Mouse (Mus musculus) MEL (cell line): ENCODE data around the gene Iqca. TPM values are rescaled to one million over a fixed set of nuclear protein-coding genes. Genes with fewer than 3 reads are reported as not detected.

Experiments used
- DNase-seq: peaks from one replicate; pipeline ENCODE4 v3.0.0; 2011; ENCODE audit warnings: low read depth, low spot score
- H3K27ac ChIP-seq: 2 replicates; pipeline ENCODE4 v1.5.1; 2012; ENCODE audit warnings: low read depth, mild to moderate bottlenecking, control low read depth, low read length, moderate library complexity; ENCODE audit not compliant: control insufficient read depth
- H3K27me3 ChIP-seq, 2 experiments: fragments of 150-350 bp in 1 of 2; sonication (generic) in 1 of 2; 2 replicates each; pipeline ENCODE4 v1.6.1; 2012; ENCODE audit warnings: low read length in 2 of 2, mild to moderate bottlenecking in 2 of 2, improper control_type of control experiment in 1 of 2, moderate library complexity in 1 of 2; ENCODE audit not compliant: insufficient read depth in 2 of 2, control insufficient read depth in 1 of 2
- H3K36me3 ChIP-seq, 2 experiments: 2 replicates each; pipeline ENCODE4 v1.6.1; 2012 to 2014; ENCODE audit warnings: low read length in 2 of 2, improper control_type of control experiment in 1 of 2, inconsistent platforms in 1 of 2, mild to moderate bottlenecking in 1 of 2; ENCODE audit not compliant: insufficient read depth in 2 of 2, control insufficient read depth in 1 of 2
- H3K4me1 ChIP-seq, 2 experiments: fragments of 150-350 bp in 1 of 2; sonication (generic) in 1 of 2; 2 replicates each; pipeline ENCODE4 v1.6.1; 2012; ENCODE audit warnings: low read length in 2 of 2, improper control_type of control experiment in 1 of 2, mild to moderate bottlenecking in 1 of 2; ENCODE audit not compliant: insufficient read depth in 2 of 2, control insufficient read depth in 1 of 2
- H3K4me3 ChIP-seq, 2 experiments: fragments of 150-350 bp in 1 of 2; sonication (generic) in 1 of 2; 2 replicates each; pipeline ENCODE4 v1.5.1; 2012; ENCODE audit warnings: low read depth in 2 of 2, low read length in 2 of 2, mild to moderate bottlenecking in 2 of 2, moderate library complexity in 2 of 2, control low read depth in 1 of 2, improper control_type of control experiment in 1 of 2; ENCODE audit not compliant: control insufficient read depth in 1 of 2, insufficient read depth in 1 of 2
- H3K79me2 ChIP-seq: 2 replicates; pipeline ENCODE4 v1.6.1; 2012; ENCODE audit warnings: mild to moderate bottlenecking, low read length, moderate library complexity; ENCODE audit not compliant: control insufficient read depth, poor library complexity, insufficient read depth
- H3K9ac ChIP-seq: 2 replicates; pipeline ENCODE4 v1.6.1; 2012; ENCODE audit warnings: low read depth, mild to moderate bottlenecking, control low read depth, low read length, moderate library complexity; ENCODE audit not compliant: control insufficient read depth, poor library complexity, severe bottlenecking
- H3K9me3 ChIP-seq: fragments of 150-350 bp; sonication (generic); replicated peaks from 2 replicates; pipeline ENCODE4 v1.6.1; 2012; ENCODE audit warnings: mild to moderate bottlenecking, low read length, improper control_type of control experiment, moderate library complexity; ENCODE audit not compliant: insufficient read depth
- BHLHE40 ChIP-seq: IDR thresholded peaks from 2 replicates; pipeline ENCODE4 v1.6.1; 2012; ENCODE audit warnings: low read depth, mild to moderate bottlenecking, inconsistent platforms, low read length, improper control_type of control experiment, borderline replicate concordance
- CHD1 ChIP-seq: IDR thresholded peaks from 2 replicates; pipeline ENCODE4 v1.6.1; 2012; ENCODE audit warnings: low read depth, mild to moderate bottlenecking, inconsistent platforms, low read length, improper control_type of control experiment
- CHD2 ChIP-seq: IDR thresholded peaks from 2 replicates; pipeline ENCODE4 v1.6.1; 2011; ENCODE audit warnings: low read length, improper control_type of control experiment
- CTCF ChIP-seq, 3 experiments: IDR thresholded peaks in 2 of 3; conservative IDR thresholded peaks in 1 of 3; 2 replicates each; pipeline ENCODE4 v1.5.1; 2011 to 2012; ENCODE audit warnings: low read length in 3 of 3, low read depth in 2 of 3, mild to moderate bottlenecking in 2 of 3, improper control_type of control experiment in 1 of 3, inconsistent platforms in 1 of 3, mixed read lengths in 1 of 3, moderate library complexity in 1 of 3; ENCODE audit not compliant: control insufficient read depth in 1 of 3, insufficient read depth in 1 of 3, poor library complexity in 1 of 3, severe bottlenecking in 1 of 3
- ELF1 ChIP-seq: IDR thresholded peaks from 2 replicates; pipeline ENCODE4 v1.6.1; 2014; ENCODE audit warnings: low read depth, mild to moderate bottlenecking, inconsistent platforms, low read length, improper control_type of control experiment, moderate library complexity
- EP300 ChIP-seq, 2 experiments: IDR thresholded peaks; 2 replicates each; pipeline ENCODE4 v1.6.1; 2011; ENCODE audit warnings: improper control_type of control experiment in 2 of 2, low read length in 2 of 2, low read depth in 1 of 2, mild to moderate bottlenecking in 1 of 2
- ETS1 ChIP-seq: IDR thresholded peaks from 2 replicates; pipeline ENCODE4 v1.6.1; 2012; ENCODE audit warnings: low read depth, mild to moderate bottlenecking, inconsistent platforms, low read length, improper control_type of control experiment, moderate library complexity
- JUND ChIP-seq: IDR thresholded peaks from 2 replicates; pipeline ENCODE4 v1.6.1; 2011; ENCODE audit warnings: low read depth, mild to moderate bottlenecking, improper control_type of control experiment, low read length
- KAT2A ChIP-seq: conservative IDR thresholded peaks from 2 replicates; pipeline ENCODE4 v1.6.1; 2012; ENCODE audit warnings: low read depth, low read length, improper control_type of control experiment, inconsistent platforms
- MAFK ChIP-seq: IDR thresholded peaks from 2 replicates; pipeline ENCODE4 v1.6.1; 2011; ENCODE audit warnings: low read depth, mild to moderate bottlenecking, low read length, improper control_type of control experiment, borderline replicate concordance
- MAX ChIP-seq: IDR thresholded peaks from 2 replicates; pipeline ENCODE4 v1.6.1; 2011; ENCODE audit warnings: low read length, improper control_type of control experiment
- MAZ ChIP-seq: IDR thresholded peaks from 2 replicates; pipeline ENCODE4 v1.6.1; 2012; ENCODE audit warnings: low read depth, mild to moderate bottlenecking, inconsistent platforms, low read length, improper control_type of control experiment
- MXI1 ChIP-seq: IDR thresholded peaks from 2 replicates; pipeline ENCODE4 v1.6.1; 2011; ENCODE audit warnings: mild to moderate bottlenecking, low read depth, low read length, improper control_type of control experiment
- POLR2A ChIP-seq, 2 experiments: IDR thresholded peaks; 2 replicates each; pipeline ENCODE4 v1.6.1; 2011 to 2012; ENCODE audit warnings: low read length in 2 of 2, mild to moderate bottlenecking in 2 of 2, control low read depth in 1 of 2, improper control_type of control experiment in 1 of 2, low read depth in 1 of 2, moderate library complexity in 1 of 2; ENCODE audit not compliant: control insufficient read depth in 1 of 2, insufficient read depth in 1 of 2, poor library complexity in 1 of 2
- POLR2AphosphoS2 ChIP-seq: IDR thresholded peaks from 2 replicates; pipeline ENCODE4 v1.6.1; 2011; ENCODE audit warnings: low read length, improper control_type of control experiment
- SIN3A ChIP-seq: IDR thresholded peaks from 2 replicates; pipeline ENCODE4 v1.6.1; 2012; ENCODE audit warnings: low read length, improper control_type of control experiment, inconsistent platforms
- TBP ChIP-seq: IDR thresholded peaks from 2 replicates; pipeline ENCODE4 v1.8.0; 2011; ENCODE audit warnings: low read depth, low read length, improper control_type of control experiment
- TCF12 ChIP-seq: IDR thresholded peaks from 2 replicates; pipeline ENCODE4 v1.6.1; 2014; ENCODE audit warnings: low read depth, mild to moderate bottlenecking, inconsistent platforms, low read length, improper control_type of control experiment, moderate library complexity
- USF1 ChIP-seq: IDR thresholded peaks from 2 replicates; pipeline ENCODE4 v1.6.1; 2014; ENCODE audit warnings: low read depth, mild to moderate bottlenecking, inconsistent platforms, low read length, improper control_type of control experiment, moderate library complexity
- ZKSCAN1 ChIP-seq: IDR thresholded peaks from 2 replicates; pipeline ENCODE4 v1.6.1; 2012; ENCODE audit warnings: low read depth, mild to moderate bottlenecking, inconsistent platforms, low read length, improper control_type of control experiment, moderate library complexity
- ZMIZ1 ChIP-seq: IDR thresholded peaks from 2 replicates; pipeline ENCODE4 v1.6.1; 2012; ENCODE audit warnings: low read depth, mild to moderate bottlenecking, inconsistent platforms, low read length, improper control_type of control experiment, moderate library complexity
- ZNF384 ChIP-seq: IDR thresholded peaks from 2 replicates; pipeline ENCODE4 v1.6.1; 2012; ENCODE audit warnings: low read depth, mild to moderate bottlenecking, inconsistent platforms, low read length, improper control_type of control experiment
- polyA plus RNA-seq, 2 experiments: library from polyadenylated mRNA; stranded (reverse) in 1 of 2; unstranded in 1 of 2; fragments of >175 nt in 1 of 2; fragments of >200 nt in 1 of 2; gene quantifications; 2 replicates each; pipeline versions ENCODE4 v1.2.1 to v1.2.4; 2012; ENCODE audit warnings: low replicate concordance in 2 of 2, low read depth in 1 of 2; ENCODE audit not compliant: insufficient read length in 2 of 2, insufficient read depth in 1 of 2, missing spikeins in 1 of 2
- total RNA-seq: library from RNA; depleted of rRNA; stranded (reverse); fragments of 300-350 nt; gene quantifications from 2 replicates; pipeline ENCODE4 v1.2.3, GENCODE M21; 2012

Iqca gene
- total and polyA plus RNA-seq, 3 experiments, result 0.39 TPM; not detected in 2

DNA sequence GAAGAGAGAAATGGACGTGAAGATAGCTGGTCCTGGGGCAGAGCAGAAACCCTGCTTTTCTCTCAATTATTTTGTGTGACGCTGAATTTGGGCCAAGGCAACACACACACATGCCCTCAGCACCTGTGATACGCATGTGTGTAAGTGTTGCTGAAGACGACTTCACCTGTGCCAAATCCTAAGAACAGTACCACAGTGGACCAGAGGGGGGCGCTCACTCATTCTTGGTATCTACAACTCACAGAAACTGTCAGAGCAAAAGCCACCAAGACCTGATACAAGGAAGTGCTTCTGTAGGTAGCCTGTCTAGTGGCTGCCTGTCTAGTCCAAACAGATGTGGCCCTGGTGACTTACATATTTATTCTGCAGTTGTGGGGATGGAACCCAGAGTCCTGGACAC, 139.9 kb downstream of the Iqca start:
- Histone ChIP-seq H3K36me3 (no peaks in the 10 kb centered on the region), H3K9ac (no peak overlapping the region), H3K79me2 (no peaks in the 10 kb centered on the region), H3K9me3 (no peaks in the 10 kb centered on the region), H3K27ac (no peak overlapping the region), H3K4me3 (no peak overlapping the region), H3K27me3 (no peaks in the 10 kb centered on the region), H3K4me1 (no peaks in the 10 kb centered on the region)
- TF ChIP-seq CTCF (IDR thresholded peaks at IDR 0.05 in 2 of 3, conservative IDR thresholded peaks at IDR 0.05 in 1 of 3; ENCODE audit: control insufficient read depth in 1 of 3, insufficient read depth in 1 of 3, low read depth in 2 of 3, low read length in 3 of 3, poor library complexity in 1 of 3, severe bottlenecking in 1 of 3) (no peak), KAT2A (no peak), ZKSCAN1 (no peak), CHD1 (no peak), TCF12 (no peak), MAZ (no peak), ZMIZ1 (no peak), SIN3A (no peak), MAFK (no peak), CHD2 (no peak), TBP (no peak), ZNF384 (no peak), POLR2AphosphoS2 (no peak), USF1 (no peak), ETS1 (no peak), BHLHE40 (no peak), MXI1 (no peak), ELF1 (no peak), JUND (no peak)
- peak; percentile 2 for DNase-seq

DNA sequence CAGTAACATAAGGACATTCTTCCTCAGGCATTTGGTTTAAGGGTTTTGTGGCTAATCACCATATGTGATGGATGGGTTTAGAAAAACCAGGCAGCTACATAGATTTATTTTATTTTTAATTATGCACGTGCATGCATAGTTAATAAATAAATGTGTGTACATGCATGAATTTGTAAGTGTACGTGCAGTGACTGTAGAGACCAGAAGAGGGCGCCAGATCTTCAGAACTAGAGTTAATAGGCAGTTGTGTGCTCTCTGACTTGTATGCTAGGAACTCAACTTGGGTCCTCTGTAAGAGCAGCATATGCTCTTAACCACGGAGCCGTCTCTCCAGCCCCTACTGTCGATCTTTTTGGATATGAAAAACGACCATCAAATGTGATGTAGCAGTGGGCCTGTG, 140.4 kb downstream of the Iqca start:
- DNase-seq, result peak; percentile 12
- no peaks in the 10 kb centered on the region for H3K4me1 ChIP-seq
- peak in 1 of 3 experiments; percentile 22; a peak in 2 of 6 replicates for TF ChIP-seq CTCF (IDR thresholded peaks at IDR 0.05 in 2 of 3, conservative IDR thresholded peaks at IDR 0.05 in 1 of 3; ENCODE audit: control insufficient read depth in 1 of 3, insufficient read depth in 1 of 3, low read depth in 2 of 3, low read length in 3 of 3, poor library complexity in 1 of 3, severe bottlenecking in 1 of 3)
- TF ChIP-seq EP300 (IDR thresholded peaks at IDR 0.05; ENCODE audit: low read depth in 1 of 2, low read length in 2 of 2), result no peak
- no peak for TF ChIP-seq POLR2A (IDR thresholded peaks at IDR 0.05; ENCODE audit: control insufficient read depth in 1 of 2, insufficient read depth in 1 of 2, low read depth in 1 of 2, low read length in 2 of 2, poor library complexity in 1 of 2)
- no peak for TF ChIP-seq JUND
- no peak for TF ChIP-seq BHLHE40
- no peak for TF ChIP-seq MAX
- TF ChIP-seq, all 39 proteins: peak for 1
- Histone ChIP-seq H3K4me3 (no peak overlapping the region), H3K9me3 (no peaks in the 10 kb centered on the region), H3K9ac (no peak overlapping the region), H3K36me3 (no peaks in the 10 kb centered on the region), H3K27ac (no peak overlapping the region), H3K27me3 (no peaks in the 10 kb centered on the region), H3K79me2 (no peaks in the 10 kb centered on the region)
